Mouse (Mus musculus): ENCODE results near the gene Sphkap.

Gene Sphkap

GRCm38 (mm10) chr1:83408021-83408464, at the start of gene Sphkap:
Gene Sphkap (minus strand): TSS chr1:83408200.
- peak; percentile 77 for DNase-seq

GRCm38 (mm10) chr1:83451291-83451690, 43.3 kb upstream of the Sphkap start:
- peak; percentile 62 for DNase-seq

- DNase-seq, result no peak
These were observed 32.4 kb upstream of the Sphkap start for GRCm38 (mm10) chr1:83440422-83440821.

GRCm38 (mm10) chr1:83433932-83434331, 25.9 kb upstream of the Sphkap start:
- no peak for DNase-seq

- DNase-seq, result peak; percentile 23
These were observed 21.9 kb upstream of the Sphkap start for GRCm38 (mm10) chr1:83429866-83430265.

GRCm38 (mm10) chr1:83407616-83408015, 384 bp downstream of the Sphkap start:
- DNase-seq, result no peak

- peak; percentile 59 for DNase-seq
These were observed 984 bp downstream of the Sphkap start for GRCm38 (mm10) chr1:83406882-83407549.

GRCm38 (mm10) chr1:83401079-83401478, 6.9 kb downstream of the Sphkap start:
- DNase-seq, result no peak

- DNase-seq, result no peak
These were observed 11.7 kb downstream of the Sphkap start for GRCm38 (mm10) chr1:83396284-83396683.

GRCm38 (mm10) chr1:83395559-83395958, 12.4 kb downstream of the Sphkap start:
- no peak for DNase-seq

GRCm38 (mm10) chr1:83389419-83389818, 18.6 kb downstream of the Sphkap start:
- no peak for DNase-seq

GRCm38 (mm10) chr1:83377404-83377803, 30.6 kb downstream of the Sphkap start:
- no peak for DNase-seq

- no peak for DNase-seq
These were observed 41.5 kb downstream of the Sphkap start for GRCm38 (mm10) chr1:83366456-83366855.

GRCm38 (mm10) chr1:83362168-83362567, 45.8 kb downstream of the Sphkap start:
- peak; percentile 29 for DNase-seq

- no peak for DNase-seq
These were observed 61.5 kb downstream of the Sphkap start for GRCm38 (mm10) chr1:83346453-83346852.

- DNase-seq, result no peak
These were observed 62.4 kb downstream of the Sphkap start for GRCm38 (mm10) chr1:83345572-83345971.

- no peak for DNase-seq
These were observed 62.9 kb downstream of the Sphkap start for GRCm38 (mm10) chr1:83345069-83345468.

GRCm38 (mm10) chr1:83342726-83343250, 65.2 kb downstream of the Sphkap start:
- DNase-seq, result no peak

GRCm38 (mm10) chr1:83339358-83339757, 68.6 kb downstream of the Sphkap start:
- no peak for DNase-seq

- DNase-seq, result no peak
These were observed 91.1 kb downstream of the Sphkap start for GRCm38 (mm10) chr1:83316917-83317316.

- peak; percentile 41 for DNase-seq
These were observed 92.9 kb downstream of the Sphkap start for GRCm38 (mm10) chr1:83315146-83315545.

- peak; percentile 37 for DNase-seq
These were observed 96.2 kb downstream of the Sphkap start for GRCm38 (mm10) chr1:83311607-83312295.

- no peak for DNase-seq
These were observed 110.6 kb downstream of the Sphkap start for GRCm38 (mm10) chr1:83297137-83298076.
